ENCODE assay signal across 12 mouse cellular contexts in the genomic region with DNA sequence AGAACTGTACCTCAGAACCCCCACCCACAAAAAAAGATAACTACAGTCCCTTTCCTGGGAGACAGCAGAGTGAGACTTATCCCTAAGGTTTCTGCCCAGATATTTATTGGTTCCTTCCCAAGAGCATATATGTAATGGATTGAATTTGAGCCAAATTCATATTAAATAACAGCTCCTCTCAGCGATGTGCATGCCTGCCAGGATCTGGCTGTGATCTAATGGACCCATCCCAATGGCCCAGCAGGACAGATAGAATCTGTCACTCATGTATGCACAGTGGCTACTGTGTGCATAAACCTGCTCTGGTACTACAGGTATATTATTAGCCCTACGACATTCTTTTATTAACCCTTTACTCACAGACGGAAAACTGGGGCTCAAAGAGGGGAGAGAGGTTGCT. TPM values are rescaled to one million over a fixed set of nuclear protein-coding genes. Genes with fewer than 3 reads are reported as not detected.
"Had no signal": no experiment of that assay in that cellular context is flagged by ENCODE, and none has a peak within 500 bp of the region (broad histone marks: within the 10 kb centered on the region; RNA-seq: fewer than 3 reads in every experiment).

No protein-coding gene starts in this region.

- H3K4me2 ChIP-seq: limb, embryonic 13.5 days; midbrain, embryonic 13.5 days; neural tube, embryonic 15.5 days had no signal

- H3K27me3 ChIP-seq: limb, embryonic 13.5 days; midbrain, embryonic 13.5 days; neural tube, embryonic 15.5 days had no signal

- H3K4me3 ChIP-seq: limb, embryonic 13.5 days; midbrain, embryonic 13.5 days; myocyte; neural tube, embryonic 15.5 days had no signal

- H3K36me3 ChIP-seq: limb, embryonic 13.5 days; midbrain, embryonic 13.5 days; neural tube, embryonic 15.5 days had no signal

- H3K9me3 ChIP-seq: midbrain, embryonic 13.5 days; neural tube, embryonic 15.5 days had no signal

- H3K9ac ChIP-seq: limb, embryonic 13.5 days; liver, embryonic 14.5 days; midbrain, embryonic 13.5 days; neural tube, embryonic 15.5 days had no signal

- DNase-seq: kidney, adult 8-10 months; kidney, postnatal 25 days; lung, adult 18-20 months; lung, postnatal 10 days; thymus, adult 2 months; thymus, postnatal 25 days had no signal

- H3K27ac ChIP-seq: limb, embryonic 13.5 days; liver, embryonic 14.5 days; midbrain, embryonic 13.5 days; neural tube, embryonic 15.5 days had no signal

- ATAC-seq: midbrain, embryonic 13.5 days had no signal

RNA-seq across cellular contexts. Expression of gene Grhl3, which starts 17.7 kb away (rescaled TPM):
- total RNA-seq: megakaryocyte-erythroid progenitor cell, adult 5-6 weeks had no signal
